Comparison of ENCODE assay signal across 20 mouse cellular contexts in genomic region chr10:67615016-67615415, GRCm38 (mm10).
DNase-seq lines count a peak whose midpoint lies in the region; ATAC-seq and TF ChIP-seq lines count a peak whose summit lies in the region.
"Had no signal": no experiment of that assay in that cellular context is flagged by ENCODE, and none has a peak within 500 bp of the region (broad histone marks: within the 10 kb centered on the region; RNA-seq: fewer than 3 reads in every experiment).

No protein-coding gene starts in this region.

- no peak for TF ChIP-seq POLR2A in brain, embryonic 14.5 days (IDR thresholded peaks at IDR 0.05; ENCODE audit: borderline replicate concordance, extremely low read depth, insufficient read depth, insufficient read length, poor library complexity, severe bottlenecking)

- no peak overlapping the region for H3K9ac ChIP-seq in forebrain, postnatal 0 days
- no peak overlapping the region for H3K9ac ChIP-seq in forebrain, embryonic 12.5 days
- H3K9ac ChIP-seq in midbrain, postnatal 0 days (replicated peaks; ENCODE audit: low read length, poor library complexity, severe bottlenecking), result no peak overlapping the region
- H3K9ac ChIP-seq in midbrain, embryonic 15.5 days, result no peak overlapping the region
- H3K9ac ChIP-seq: embryonic facial prominence, embryonic 12.5 days; forebrain, embryonic 13.5 days; heart, embryonic 15.5 days; hindbrain, embryonic 14.5 days had no signal

- no peak overlapping the region for H3K27ac ChIP-seq in forebrain, postnatal 0 days (ENCODE audit: low read depth, low read length)
- no peak overlapping the region for H3K27ac ChIP-seq in forebrain, embryonic 12.5 days
- no peak overlapping the region for H3K27ac ChIP-seq in midbrain, postnatal 0 days (ENCODE audit: low read depth, low read length)
- no peak overlapping the region for H3K27ac ChIP-seq in midbrain, embryonic 15.5 days
- H3K27ac ChIP-seq: embryonic facial prominence, embryonic 12.5 days; forebrain, embryonic 13.5 days; heart, embryonic 10.5 days; heart, embryonic 15.5 days; hindbrain, embryonic 14.5 days had no signal

- TF ChIP-seq CTCF in forebrain, postnatal 0 days (IDR thresholded peaks at IDR 0.05; ENCODE audit: low read depth), result no peak
- TF ChIP-seq CTCF in midbrain, postnatal 0 days (IDR thresholded peaks at IDR 0.05), result no peak
- no peak for TF ChIP-seq CTCF in brain, embryonic 14.5 days (IDR thresholded peaks at IDR 0.05; ENCODE audit: borderline replicate concordance, extremely low read depth, insufficient read depth, insufficient read length)

- H3K4me2 ChIP-seq in forebrain, postnatal 0 days (ENCODE audit: low read depth), result no peak overlapping the region
- no peak overlapping the region for H3K4me2 ChIP-seq in forebrain, embryonic 12.5 days
- no peak overlapping the region for H3K4me2 ChIP-seq in midbrain, postnatal 0 days (ENCODE audit: low read depth, low read length, poor library complexity, severe bottlenecking)
- no peak overlapping the region for H3K4me2 ChIP-seq in midbrain, embryonic 15.5 days
- H3K4me2 ChIP-seq: embryonic facial prominence, embryonic 12.5 days; forebrain, embryonic 13.5 days; heart, embryonic 15.5 days; hindbrain, embryonic 14.5 days had no signal

- 25% methylated on average over 3 of the region's 3 CpGs for WGBS in forebrain, postnatal 0 days
- WGBS in forebrain, embryonic 12.5 days, result 54% methylated on average over 3 of the region's 3 CpGs
- WGBS in midbrain, postnatal 0 days, result 68% methylated on average over 3 of the region's 3 CpGs
- WGBS in midbrain, embryonic 15.5 days, result 65% methylated on average over 3 of the region's 3 CpGs

- peak; percentile 66 for ATAC-seq in forebrain, postnatal 0 days
- ATAC-seq in forebrain, embryonic 12.5 days (ENCODE audit: low FRiP score), result no peak
- ATAC-seq in midbrain, postnatal 0 days (ENCODE audit: low FRiP score), result no peak
- ATAC-seq in midbrain, embryonic 15.5 days (replicated peaks), result no peak
- ATAC-seq: forebrain, embryonic 13.5 days had no signal

- DNase-seq in forebrain, postnatal 0 days, result peak; percentile 16
- DNase-seq in midbrain, postnatal 0 days (ENCODE audit: low spot score), result peak; percentile 22
- peak; percentile 81 for DNase-seq in brain, embryonic 14.5 days (ENCODE audit: low read depth)
- DNase-seq in ovary, postnatal 36 days (ENCODE audit: low spot score), result no peak
- DNase-seq in right cerebral cortex, postnatal 14 days, result no peak
- DNase-seq: adrenal gland, adult 2 months; adrenal gland, postnatal 25 days; cerebellum, adult 11-12 months; cerebellum, adult 9-10 months; cerebellum, postnatal 25 days; gastrocnemius, postnatal 36 days; heart, adult 18-20 months; heart, postnatal 14 days had no signal

- H3K4me1 ChIP-seq in forebrain, postnatal 0 days (ENCODE audit: insufficient read depth), result no peaks in the 10 kb centered on the region
- H3K4me1 ChIP-seq in forebrain, embryonic 12.5 days, result no peaks in the 10 kb centered on the region
- H3K4me1 ChIP-seq in midbrain, postnatal 0 days (ENCODE audit: insufficient read depth, low read length), result no peaks in the 10 kb centered on the region
- H3K4me1 ChIP-seq in midbrain, embryonic 15.5 days, result no peaks in the 10 kb centered on the region
- H3K4me1 ChIP-seq: embryonic facial prominence, embryonic 12.5 days; forebrain, embryonic 13.5 days; heart, embryonic 10.5 days; heart, embryonic 15.5 days had no signal

- H3K36me3 ChIP-seq in forebrain, postnatal 0 days (ENCODE audit: insufficient read depth), result no peaks in the 10 kb centered on the region
- no peaks in the 10 kb centered on the region for H3K36me3 ChIP-seq in forebrain, embryonic 12.5 days (replicated peaks)
- no peaks in the 10 kb centered on the region for H3K36me3 ChIP-seq in midbrain, postnatal 0 days (ENCODE audit: insufficient read depth, low read length)
- H3K36me3 ChIP-seq in midbrain, embryonic 15.5 days (replicated peaks), result no peaks in the 10 kb centered on the region
- H3K36me3 ChIP-seq: embryonic facial prominence, embryonic 12.5 days; heart, embryonic 10.5 days; heart, embryonic 15.5 days had no signal

- no peak overlapping the region for H3K4me3 ChIP-seq in forebrain, postnatal 0 days (ENCODE audit: low read depth, low read length)
- H3K4me3 ChIP-seq in forebrain, embryonic 12.5 days (replicated peaks), result no peak overlapping the region
- H3K4me3 ChIP-seq in midbrain, postnatal 0 days (ENCODE audit: low read depth, low read length), result no peak overlapping the region
- no peak overlapping the region for H3K4me3 ChIP-seq in midbrain, embryonic 15.5 days
- H3K4me3 ChIP-seq: embryonic facial prominence, embryonic 12.5 days; forebrain, embryonic 13.5 days; heart, embryonic 10.5 days; heart, embryonic 15.5 days had no signal

- no peaks in the 10 kb centered on the region for H3K27me3 ChIP-seq in forebrain, postnatal 0 days (ENCODE audit: insufficient read depth, low read length)
- peaks cover 3% of the 10 kb centered on the region; the same call in 1 of the 2 replicates for H3K27me3 ChIP-seq in forebrain, embryonic 12.5 days
- no peaks in the 10 kb centered on the region for H3K27me3 ChIP-seq in midbrain, postnatal 0 days (ENCODE audit: insufficient read depth, low read length)
- H3K27me3 ChIP-seq in midbrain, embryonic 15.5 days (replicated peaks), result no peaks in the 10 kb centered on the region
- H3K27me3 ChIP-seq: embryonic facial prominence, embryonic 12.5 days; heart, embryonic 15.5 days had no signal

- no peaks in the 10 kb centered on the region for H3K9me3 ChIP-seq in forebrain, postnatal 0 days (ENCODE audit: low read length)
- no peaks in the 10 kb centered on the region for H3K9me3 ChIP-seq in forebrain, embryonic 12.5 days
- no peaks in the 10 kb centered on the region for H3K9me3 ChIP-seq in midbrain, postnatal 0 days (ENCODE audit: low read length)
- no peaks in the 10 kb centered on the region for H3K9me3 ChIP-seq in midbrain, embryonic 15.5 days
- H3K9me3 ChIP-seq: embryonic facial prominence, embryonic 12.5 days; forebrain, embryonic 13.5 days; heart, embryonic 10.5 days; heart, embryonic 15.5 days had no signal

Comparison
In these comparisons a context has a peak if more than half of its experiments do, and no peak if none do; other contexts are left out.
1. DNase-seq: peak in forebrain, postnatal 0 days (single experiment), midbrain, postnatal 0 days (single experiment) and brain, embryonic 14.5 days (single experiment); none in ovary, postnatal 36 days (single experiment) and right cerebral cortex, postnatal 14 days (single experiment).